Mouse (Mus musculus) cerebellum, adult 2 months (tissue): ENCODE data around the gene Troap.

ENCODE experiments used
- CTCF ChIP-seq: fragments of 200-500 bp; IDR thresholded peaks from 2 replicates; pipeline ENCODE4 v1.5.1; 2011; ENCODE audit warnings: low read depth, mild to moderate bottlenecking, control low read depth, low read length, moderate library complexity, borderline replicate concordance; ENCODE audit not compliant: insufficient read depth
- POLR2A ChIP-seq: fragments of 200-500 bp; IDR thresholded peaks from 2 replicates; pipeline ENCODE4 v1.6.1; 2011; ENCODE audit warnings: low read length, control low read depth, borderline replicate concordance; ENCODE audit not compliant: insufficient read depth

DNA sequence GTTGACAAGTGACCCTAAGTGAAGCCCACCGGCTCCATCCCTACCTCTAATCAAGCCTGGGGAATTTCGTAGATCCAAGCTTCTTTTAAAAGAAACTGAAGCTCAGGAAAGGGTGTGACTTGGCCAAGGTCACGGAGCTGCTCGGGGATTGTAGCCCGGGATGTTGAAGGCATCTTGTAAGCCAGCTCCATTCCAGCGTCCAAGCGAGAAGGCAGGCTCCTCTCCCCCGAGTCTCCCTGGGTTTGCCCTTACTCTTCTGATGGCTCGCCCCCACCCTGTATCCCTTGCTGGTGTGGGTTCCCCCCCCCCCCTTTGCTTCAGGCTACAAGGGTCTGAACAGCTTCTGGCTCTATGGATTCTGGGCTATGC is 24.1 kb downstream of the Troap start:
- TF ChIP-seq CTCF (no peak), POLR2A (no peak)
